Mouse (Mus musculus): ENCODE data around the gene Grb10. TPM values are rescaled to one million over a fixed set of nuclear protein-coding genes. Genes with fewer than 3 reads are reported as not detected.

The Grb10 gene
- total and polyA plus RNA-seq, 3 experiments = 44.2 to 87.0 (median 81.2) TPM

- DNase-seq = no peak
Measured at GRCm38 (mm10) chr11:11968830-11969229, 69.7 kb downstream of the Grb10 start.

- DNase-seq = no peak
Measured at GRCm38 (mm10) chr11:11967519-11967918, 71.0 kb downstream of the Grb10 start.

- peak; percentile 30 for DNase-seq
Measured at GRCm38 (mm10) chr11:11966220-11966619, 72.3 kb downstream of the Grb10 start.

GRCm38 (mm10) chr11:11965501-11966125 lies 72.9 kb downstream of the Grb10 start:
- DNase-seq = peak; percentile 89

- peak; percentile 12 for DNase-seq
Measured at GRCm38 (mm10) chr11:11964729-11965128, 73.8 kb downstream of the Grb10 start.

GRCm38 (mm10) chr11:11963587-11963986 lies 74.9 kb downstream of the Grb10 start:
- DNase-seq = peak; percentile 40

GRCm38 (mm10) chr11:11963065-11963464 lies 75.4 kb downstream of the Grb10 start:
- DNase-seq = no peak

GRCm38 (mm10) chr11:11962629-11962954 lies 75.9 kb downstream of the Grb10 start:
- peak; percentile 34 for DNase-seq

GRCm38 (mm10) chr11:11961917-11962628 lies 76.4 kb downstream of the Grb10 start:
- DNase-seq = peak; percentile 71

- no peak for DNase-seq
Measured at GRCm38 (mm10) chr11:11960858-11961257, 77.6 kb downstream of the Grb10 start.

GRCm38 (mm10) chr11:11960227-11960626 lies 78.3 kb downstream of the Grb10 start:
- no peak for DNase-seq

GRCm38 (mm10) chr11:11958479-11958878 lies 80.0 kb downstream of the Grb10 start:
- no peak for DNase-seq

GRCm38 (mm10) chr11:11958061-11958361 lies 80.5 kb downstream of the Grb10 start:
- no peak for DNase-seq

GRCm38 (mm10) chr11:11957211-11958060 lies 81.0 kb downstream of the Grb10 start:
- DNase-seq = no peak

- DNase-seq = no peak
Measured at GRCm38 (mm10) chr11:11955783-11956182, 82.7 kb downstream of the Grb10 start.

GRCm38 (mm10) chr11:11954606-11955005 lies 83.9 kb downstream of the Grb10 start:
- no peak for DNase-seq

- no peak for DNase-seq
Measured at GRCm38 (mm10) chr11:11954115-11954438, 84.4 kb downstream of the Grb10 start.

- DNase-seq = no peak
Measured at GRCm38 (mm10) chr11:11953364-11954114, 84.9 kb downstream of the Grb10 start.

GRCm38 (mm10) chr11:11952569-11952968 lies 85.9 kb downstream of the Grb10 start:
- DNase-seq = no peak

GRCm38 (mm10) chr11:11948988-11949365 lies 89.5 kb downstream of the Grb10 start:
- DNase-seq = no peak

- DNase-seq = no peak
Measured at GRCm38 (mm10) chr11:11948321-11948987, 90.0 kb downstream of the Grb10 start.

GRCm38 (mm10) chr11:11947857-11948256 lies 90.6 kb downstream of the Grb10 start:
- no peak for DNase-seq
